Mouse (Mus musculus) embryonic facial prominence, embryonic 13.5 days (tissue): ENCODE measurements around the gene Selenbp1. TPM values are rescaled to one million over a fixed set of nuclear protein-coding genes. Genes with fewer than 3 reads are reported as not detected.
"Not testable (repeated sequence)": the region's sequence is repeated elsewhere in the genome, so short reads cannot be mapped to it uniquely, and the experiment has no call there.

Source experiments
- ATAC-seq: fragments of 200-750 bp; cut with Nextera tagmentation; 2 replicates; pipeline ENCODE4 v1.8.0; 2017; ENCODE audit warnings: low read depth; ENCODE audit not compliant: insufficient number of reproducible peaks, insufficient read depth, low FRiP score, low TSS enrichment
- H3K27ac ChIP-seq: fragments of 300-500 bp; sonication (generic); 2 replicates; pipeline ENCODE4 v1.5.1; 2015; ENCODE audit warnings: moderate library complexity, mild to moderate bottlenecking, inconsistent platforms
- H3K27me3 ChIP-seq: fragments of 300-500 bp; sonication (generic); 2 replicates; pipeline ENCODE4 v1.6.1; 2015; ENCODE audit warnings: mild to moderate bottlenecking, inconsistent platforms
- H3K36me3 ChIP-seq: fragments of 300-500 bp; sonication (generic); 2 replicates; pipeline ENCODE4 v1.6.1; 2015; ENCODE audit warnings: mild to moderate bottlenecking, inconsistent platforms
- H3K4me1 ChIP-seq: fragments of 300-500 bp; sonication (generic); 2 replicates; pipeline ENCODE4 v1.6.1; 2015; ENCODE audit warnings: inconsistent platforms
- H3K4me2 ChIP-seq: fragments of 300-500 bp; sonication (generic); 2 replicates; pipeline ENCODE4 v1.6.1; 2015; ENCODE audit warnings: moderate library complexity, mild to moderate bottlenecking, inconsistent platforms
- H3K4me3 ChIP-seq: fragments of 300-500 bp; sonication (generic); 2 replicates; pipeline ENCODE4 v1.5.1; 2015; ENCODE audit warnings: mild to moderate bottlenecking, inconsistent platforms
- H3K9ac ChIP-seq: fragments of 300-500 bp; sonication (generic); 2 replicates; pipeline ENCODE4 v1.6.1; 2015; ENCODE audit warnings: mild to moderate bottlenecking, inconsistent platforms
- H3K9me3 ChIP-seq: fragments of 300-500 bp; sonication (generic); 2 replicates; pipeline ENCODE4 v1.6.1; 2016; ENCODE audit warnings: inconsistent platforms
- WGBS: fragments of 180-500 bp; shearing (Covaris S2); methylation state at CpG from one replicate; pipeline ENCODE4 v1.1.7; 2015; ENCODE audit warnings: mixed read lengths; 5-methylcytosine and 5-hydroxymethylcytosine counted together
- polyA plus RNA-seq: library from polyadenylated mRNA; unstranded; fragments of >200 nt; fragmentation: Nextera tagmentation; extraction: Ambion mirVana; gene quantifications from 2 replicates; pipeline ENCODE4 v1.2.1, GENCODE M21; 2015

Selenbp1 gene
- polyA plus RNA-seq = 18.9 and 25.2 TPM in 2 replicates

DNA sequence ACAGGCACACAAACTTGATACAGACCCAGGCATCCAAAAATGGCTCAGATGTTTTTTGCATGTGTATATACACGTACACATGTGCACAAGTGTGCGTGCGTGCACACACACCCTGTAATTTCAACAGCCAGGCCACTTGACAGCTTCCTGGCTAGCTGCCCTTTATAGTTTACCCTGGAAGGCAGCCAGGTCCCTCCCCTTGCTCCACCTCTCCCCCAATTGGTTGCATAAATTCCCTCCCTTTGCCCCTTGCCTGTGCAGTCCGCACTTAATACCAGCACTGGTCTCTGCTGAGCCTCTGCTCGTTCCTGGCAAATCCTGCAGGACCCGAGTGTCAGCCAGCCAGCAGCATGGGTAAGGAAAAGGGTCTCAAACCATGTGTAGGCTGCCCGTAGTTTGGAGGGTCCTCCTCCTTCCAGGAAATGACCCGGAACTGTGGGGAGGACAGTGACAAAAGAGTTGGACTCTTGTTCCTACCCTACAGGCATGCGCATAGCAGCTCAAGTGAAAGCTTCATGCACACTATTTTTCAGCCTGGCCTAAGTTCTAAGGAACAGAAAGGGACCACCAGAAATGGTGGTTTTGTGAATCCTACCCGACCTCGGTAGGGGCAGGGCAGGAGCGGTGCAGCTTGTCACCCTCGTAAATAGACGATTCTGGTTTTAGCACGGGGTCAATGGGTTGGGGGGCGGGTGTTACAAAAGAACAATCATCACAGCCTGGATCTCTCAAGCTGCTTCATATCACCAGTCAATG lies at the start of gene Selenbp1:
TSS of gene Selenbp1 (plus strand) at position 248 of the 756 bp plus-strand sequence.
- peak; percentile 84 for ATAC-seq
- Histone ChIP-seq H3K36me3 (no peaks in the 10 kb centered on the region), H3K27ac (peak within 1 kb of the TSS; percentile 82), H3K27me3 (no peaks in the 10 kb centered on the region), H3K9me3 (no peaks in the 10 kb centered on the region), H3K4me2 (peak within 1 kb of the TSS; percentile 57), H3K9ac (peak within 1 kb of the TSS; percentile 61), H3K4me3 (peak within 1 kb of the TSS; percentile 28), H3K4me1 (peaks cover 13% of the 10 kb centered on the region)
- WGBS = 30% methylated on average over 16 of the region's 16 CpGs

DNA sequence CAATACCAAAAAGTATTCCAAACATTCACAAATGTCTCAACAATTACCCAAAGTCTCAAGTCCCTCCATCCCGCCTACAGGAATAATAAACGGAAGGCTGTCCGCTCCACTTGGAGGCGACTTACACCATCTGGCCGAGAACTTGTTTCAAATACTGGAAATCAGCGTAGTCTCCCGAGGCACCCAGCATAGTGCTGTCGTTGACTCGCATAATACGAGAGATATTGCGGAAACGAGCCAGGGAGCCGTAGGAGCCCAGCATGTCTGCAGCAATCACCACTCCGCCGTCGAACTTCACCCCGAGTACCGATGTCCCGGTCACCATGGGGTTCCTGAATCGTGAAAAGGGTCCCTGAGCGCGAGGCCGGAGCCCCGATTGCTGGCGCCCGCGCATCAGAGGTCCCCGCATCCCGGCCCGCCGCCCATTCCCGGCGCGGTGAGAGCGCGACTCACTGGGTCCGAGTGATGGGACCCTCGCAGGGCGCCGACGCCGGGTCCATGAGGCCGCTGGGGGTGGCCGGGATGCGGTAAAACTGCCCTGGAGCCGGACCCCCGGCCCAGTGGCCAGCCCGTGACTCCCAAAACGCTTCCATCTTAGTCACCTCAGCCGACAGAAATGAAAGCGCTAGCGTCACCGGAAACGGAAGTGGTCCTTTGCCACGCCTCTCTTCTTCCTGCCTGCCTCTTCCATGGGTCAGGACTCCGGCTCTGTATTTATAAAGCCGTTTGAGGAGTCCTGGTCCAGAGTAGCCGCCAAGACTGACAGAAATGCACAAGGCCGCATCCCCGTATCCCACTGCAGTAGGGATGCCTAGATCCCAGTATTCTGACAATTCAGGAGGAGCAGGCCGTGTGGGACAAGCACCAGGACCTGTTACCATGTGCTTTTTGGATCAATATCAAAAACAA lies 46.3 kb upstream of the Selenbp1 start, which contains the start of gene Psmb4:
TSS of gene Psmb4 (minus strand) at position 646 of the 909 bp plus-strand sequence.
- peak within 1 kb of the TSS; percentile 77 for H3K27ac ChIP-seq
- peaks cover 18% of the 10 kb centered on the region for H3K4me1 ChIP-seq
- 0 out of 2 replicates have a peak, but pooled peaks cover 3% of the 10 kb centered on the region for H3K27me3 ChIP-seq
- peak within 1 kb of the TSS; percentile 94 for H3K9ac ChIP-seq
- under 1% methylated on average over 61 of the region's 61 CpGs for WGBS
- peaks cover 39% of the 10 kb centered on the region for H3K36me3 ChIP-seq
- H3K4me2 ChIP-seq = peak within 1 kb of the TSS; percentile 88
- H3K4me3 ChIP-seq = peak within 1 kb of the TSS; percentile 96
- no peaks in the 10 kb centered on the region for H3K9me3 ChIP-seq
- peak; percentile 77; the same call in 1 of the 2 replicates for ATAC-seq

DNA sequence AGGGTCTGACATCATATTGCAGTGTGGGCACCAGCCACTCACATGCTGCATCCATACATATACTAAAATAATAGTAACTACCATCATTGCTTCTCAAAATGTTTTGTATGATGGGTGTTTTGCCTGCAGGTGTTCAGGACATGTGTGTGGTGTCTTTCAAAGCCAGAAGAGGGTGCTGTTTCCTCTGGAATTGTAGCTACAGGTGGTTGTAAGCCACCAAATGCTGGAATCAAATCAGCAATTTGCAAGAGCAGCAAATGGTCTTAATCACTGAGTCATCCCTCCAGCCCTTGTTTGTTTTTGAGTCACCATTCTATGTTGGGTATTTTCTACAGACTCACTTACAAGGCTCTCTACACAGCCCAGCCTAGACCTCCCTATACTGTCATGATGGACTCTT lies 44.3 kb upstream of the Selenbp1 start:
- Histone ChIP-seq H3K36me3 (peaks cover 20% of the 10 kb centered on the region), H3K4me2 (no peak overlapping the region), H3K9ac (no peak overlapping the region), H3K9me3 (no peaks in the 10 kb centered on the region), H3K4me3 (no peak overlapping the region), H3K27me3 (0 out of 2 replicates have a peak, but pooled peaks cover 3% of the 10 kb centered on the region), H3K27ac (no peak overlapping the region), H3K4me1 (peaks cover 18% of the 10 kb centered on the region)
- no peak for ATAC-seq

DNA sequence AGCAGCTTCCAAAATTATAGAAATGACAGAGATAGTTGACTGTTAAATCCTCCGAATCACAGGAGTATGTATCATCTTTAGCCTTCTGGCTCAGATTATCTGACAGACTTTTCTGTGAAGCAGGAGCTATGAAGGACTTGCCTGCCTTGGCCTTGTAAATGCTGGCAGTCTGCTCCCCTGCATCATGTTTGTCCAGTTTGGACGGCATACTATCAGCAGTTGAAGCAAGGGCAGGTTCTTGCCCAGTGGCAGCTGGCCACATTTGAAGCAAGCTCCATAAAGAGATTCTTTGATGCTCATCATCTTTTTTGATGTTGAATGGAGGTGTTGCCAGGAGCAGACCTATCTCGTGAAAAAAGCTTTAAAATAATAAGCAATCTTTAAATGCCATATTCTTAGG lies 38.8 kb upstream of the Selenbp1 start:
- no peaks in the 10 kb centered on the region for H3K4me1 ChIP-seq
- no peak for ATAC-seq
- no peaks in the 10 kb centered on the region for H3K9me3 ChIP-seq
- H3K9ac ChIP-seq = no peak overlapping the region
- H3K27ac ChIP-seq = no peak overlapping the region
- H3K4me3 ChIP-seq = no peak overlapping the region
- H3K4me2 ChIP-seq = no peak overlapping the region
- H3K27me3 ChIP-seq = no peaks in the 10 kb centered on the region
- 72% methylated on average over 3 of the region's 3 CpGs for WGBS
- H3K36me3 ChIP-seq = no peaks in the 10 kb centered on the region

DNA sequence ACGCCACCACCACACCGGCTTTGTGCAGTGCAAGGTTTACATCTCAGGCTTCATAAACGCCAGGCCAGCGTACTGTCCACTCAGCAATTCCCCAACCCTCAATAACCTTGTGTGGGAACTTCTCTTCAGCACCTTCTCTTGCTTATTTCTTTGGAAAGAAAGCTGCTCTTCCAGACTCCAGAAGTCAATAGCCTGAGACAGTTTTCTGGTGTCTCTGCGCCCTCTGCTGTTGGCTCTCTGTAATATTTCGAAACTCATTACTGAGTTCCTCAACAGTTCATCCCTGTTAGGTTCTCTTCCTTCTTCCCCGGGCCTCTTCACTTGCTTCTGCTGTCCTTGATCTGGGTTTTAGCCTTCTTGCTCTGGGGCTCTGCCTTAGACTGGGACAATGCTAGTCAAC lies 30.1 kb upstream of the Selenbp1 start:
- Histone ChIP-seq H3K4me2 (no peak overlapping the region), H3K27me3 (no peaks in the 10 kb centered on the region), H3K27ac (no peak overlapping the region), H3K4me3 (no peak overlapping the region), H3K9me3 (no peaks in the 10 kb centered on the region), H3K4me1 (no peaks in the 10 kb centered on the region), H3K9ac (no peak overlapping the region), H3K36me3 (no peaks in the 10 kb centered on the region)
- ATAC-seq = no peak
- 24% methylated on average over 7 of the region's 7 CpGs for WGBS

DNA sequence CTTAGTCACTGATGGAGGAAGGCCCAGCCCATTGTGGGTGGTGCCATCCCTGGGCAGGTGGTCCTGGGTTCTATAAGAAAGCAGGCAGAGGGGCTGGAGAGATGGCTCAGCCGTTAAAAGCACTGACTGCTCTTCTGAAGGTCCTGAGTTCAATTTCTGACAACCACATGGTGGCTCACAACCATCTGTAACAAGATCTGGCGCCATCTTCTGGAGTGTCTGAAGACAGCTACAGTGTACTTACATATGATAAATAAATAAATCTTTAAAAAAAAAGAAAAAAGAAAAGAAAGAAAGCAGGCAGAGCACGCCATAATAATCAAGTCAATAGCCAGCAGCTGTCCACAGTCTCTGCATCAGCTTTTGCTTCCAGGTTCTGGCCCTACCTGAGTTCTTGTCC lies 28.1 kb upstream of the Selenbp1 start:
- not testable (repeated sequence) for H3K36me3 ChIP-seq, H3K9me3 ChIP-seq, H3K4me2 ChIP-seq, H3K4me1 ChIP-seq, H3K27me3 ChIP-seq, H3K9ac ChIP-seq, H3K27ac ChIP-seq, H3K4me3 ChIP-seq, ATAC-seq
- 53% methylated on average over 3 of the region's 3 CpGs for WGBS

DNA sequence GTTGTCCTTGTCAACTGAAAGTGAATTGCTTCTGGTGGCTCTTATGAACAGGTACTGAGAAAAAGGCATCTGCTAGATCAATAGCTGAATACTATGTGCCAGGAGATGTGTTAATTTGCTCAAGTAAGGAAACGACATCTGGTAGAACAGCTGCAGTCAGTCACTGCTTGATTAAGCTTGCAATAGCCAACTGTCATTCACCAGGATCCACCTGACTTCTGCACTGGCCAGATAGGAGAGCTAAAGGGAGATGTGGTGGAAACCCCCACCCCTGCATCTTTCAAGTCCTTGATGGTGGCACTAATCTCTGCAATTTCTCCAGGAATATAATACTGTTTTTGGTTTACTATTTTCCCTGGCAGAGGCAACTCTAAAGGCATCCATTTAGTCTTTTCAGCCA lies 26.4 kb upstream of the Selenbp1 start:
- Histone ChIP-seq H3K9ac (no peak overlapping the region), H3K4me2 (no peak overlapping the region), H3K4me3 (no peak overlapping the region), H3K27me3 (no peaks in the 10 kb centered on the region), H3K36me3 (no peaks in the 10 kb centered on the region), H3K27ac (no peak overlapping the region), H3K4me1 (no peaks in the 10 kb centered on the region), H3K9me3 (no peaks in the 10 kb centered on the region)
- ATAC-seq = no peak
- whole genome bisulfite sequencing = 59% methylated on average over 1 of the region's 1 CpGs

DNA sequence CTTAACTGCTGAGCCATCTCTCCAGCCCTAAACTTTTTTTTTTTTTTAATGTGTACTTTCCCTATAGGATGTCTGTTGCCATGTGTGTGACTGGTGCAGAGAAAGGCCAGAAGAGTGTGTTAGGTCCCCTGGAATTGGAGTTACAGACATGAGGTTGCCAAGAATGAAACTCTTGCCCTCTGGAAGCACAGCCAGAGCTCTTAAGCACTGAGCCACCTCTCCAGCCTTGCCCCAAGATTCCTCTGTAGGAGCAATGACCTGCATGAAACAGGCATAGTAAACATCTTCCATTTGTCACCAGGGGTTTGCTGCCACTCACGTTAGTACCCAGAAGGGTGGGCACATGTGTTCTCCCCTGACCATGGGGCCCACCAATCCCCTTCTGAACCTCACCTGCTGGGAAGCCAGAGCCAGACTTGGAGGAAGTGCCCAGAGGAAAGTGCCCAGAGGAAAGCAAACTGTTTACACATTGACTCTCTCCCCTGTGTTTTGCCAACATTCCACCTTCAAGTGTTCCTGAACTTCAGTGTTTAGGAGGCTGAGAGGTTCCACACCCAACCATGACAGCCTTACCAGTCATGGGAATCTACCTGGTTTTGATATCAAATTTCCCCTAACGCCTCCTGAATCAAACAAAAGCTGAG lies 21.7 kb upstream of the Selenbp1 start:
- 60% methylated on average over 2 of the region's 2 CpGs for WGBS
- Histone ChIP-seq H3K4me2 (no peak overlapping the region), H3K27ac (no peak overlapping the region), H3K9me3 (no peaks in the 10 kb centered on the region), H3K4me3 (no peak overlapping the region), H3K27me3 (no peaks in the 10 kb centered on the region), H3K9ac (no peak overlapping the region), H3K36me3 (no peaks in the 10 kb centered on the region), H3K4me1 (peaks cover 4% of the 10 kb centered on the region; the same call in 1 of the 2 replicates)
- ATAC-seq = no peak

DNA sequence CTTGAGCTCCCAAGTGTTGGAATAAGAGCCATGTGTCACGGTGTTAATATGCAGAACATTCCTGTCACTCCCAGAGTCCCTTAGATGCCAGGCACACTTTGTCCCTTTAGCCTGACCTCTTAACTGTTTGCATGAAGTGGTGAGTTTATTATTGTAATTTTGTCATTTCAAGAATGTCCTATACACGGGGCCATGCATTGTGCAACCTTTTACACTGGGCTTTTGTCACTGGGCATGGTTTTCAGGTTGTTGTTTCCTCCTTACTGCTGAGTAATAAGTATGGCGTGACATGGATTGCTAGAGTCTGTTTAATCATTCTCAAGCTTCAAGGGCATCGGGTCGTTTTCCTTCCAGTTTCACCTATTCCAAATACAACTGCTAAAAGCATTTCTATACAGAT lies 19.1 kb upstream of the Selenbp1 start:
- H3K27ac ChIP-seq = no peak overlapping the region
- no peaks in the 10 kb centered on the region for H3K27me3 ChIP-seq
- WGBS = 65% methylated on average over 5 of the region's 5 CpGs
- no peak overlapping the region for H3K9ac ChIP-seq
- H3K4me1 ChIP-seq = peaks cover 9% of the 10 kb centered on the region; the same call in 1 of the 2 replicates
- no peak for ATAC-seq
- H3K36me3 ChIP-seq = no peaks in the 10 kb centered on the region
- H3K9me3 ChIP-seq = no peaks in the 10 kb centered on the region
- no peak overlapping the region for H3K4me2 ChIP-seq
- H3K4me3 ChIP-seq = no peak overlapping the region

DNA sequence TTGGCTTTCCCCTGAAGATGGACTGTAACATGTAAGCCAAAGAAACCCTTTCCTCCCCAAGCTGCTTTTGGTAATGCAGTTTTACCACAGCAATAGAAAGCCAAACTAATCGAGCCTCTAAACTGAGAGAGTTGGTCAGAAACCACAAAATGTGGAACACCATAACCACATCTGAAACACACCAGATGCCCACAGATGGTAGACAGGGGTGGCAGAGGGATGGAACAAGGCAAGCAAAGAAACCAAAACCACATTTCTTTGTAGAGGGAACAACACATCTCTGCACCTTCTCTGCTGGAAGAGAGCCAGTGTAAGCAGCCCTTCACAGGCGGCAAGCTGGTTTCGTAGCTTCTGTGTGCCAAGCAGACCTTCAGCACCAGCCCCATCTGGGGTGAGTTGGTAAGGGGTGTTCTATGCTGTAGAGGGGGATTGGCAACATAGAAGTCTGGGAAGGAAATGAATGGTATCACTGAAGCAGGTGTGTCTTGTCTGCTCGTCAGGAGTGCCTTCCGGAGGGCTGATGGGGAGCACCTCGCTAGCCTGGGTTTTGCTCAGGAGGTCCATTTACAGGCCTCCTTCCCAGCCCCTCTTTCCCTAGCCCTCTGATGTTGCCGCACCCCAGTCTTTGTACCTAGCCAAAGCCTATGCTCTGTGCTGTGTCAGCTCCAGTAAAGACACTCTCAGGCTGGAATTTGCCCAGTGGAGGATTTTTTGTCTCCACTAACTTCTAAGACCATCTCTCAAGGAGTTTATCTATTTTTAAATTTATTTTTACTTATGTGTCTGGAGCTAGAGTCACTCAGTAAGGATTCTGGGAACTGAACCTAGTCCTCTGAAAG lies 16.7 kb upstream of the Selenbp1 start:
- 69% methylated on average over 7 of the region's 7 CpGs for WGBS
- no peaks in the 10 kb centered on the region for H3K27me3 ChIP-seq
- H3K4me2 ChIP-seq = no peak overlapping the region
- no peak overlapping the region for H3K4me3 ChIP-seq
- H3K36me3 ChIP-seq = no peaks in the 10 kb centered on the region
- H3K4me1 ChIP-seq = peaks cover 9% of the 10 kb centered on the region; the same call in 1 of the 2 replicates
- no peak overlapping the region for H3K9ac ChIP-seq
- ATAC-seq = no peak
- H3K9me3 ChIP-seq = no peaks in the 10 kb centered on the region
- H3K27ac ChIP-seq = 0 out of 2 replicates have a peak overlapping the region, but pooled peaks have one; percentile 34
